Mouse (Mus musculus) frontal cortex, adult (tissue): ENCODE measurements at regions not wholly inside any gene's neighbourhood (a gene's known extent, or its start where the extent isn't known, plus 50 kb on each side); places are given as distances from the start of the nearest gene placed in this dataset.

ENCODE experiments used
- ATAC-seq: cut with Nextera tagmentation; 2 replicates; pipeline ENCODE4 v1.9.2; 2017; ENCODE audit warnings: mild to moderate bottlenecking, moderate library complexity, mixed read lengths; ENCODE audit not compliant: low TSS enrichment

GRCm38 (mm10) chr19:56177231-56177745, 109.6 kb upstream of the Habp2 start:
- no peak for ATAC-seq

GRCm38 (mm10) chr19:56185756-56186155, 101.2 kb upstream of the Habp2 start:
- ATAC-seq = no peak

- no peak for ATAC-seq
These were observed 97.8 kb upstream of the Habp2 start for GRCm38 (mm10) chr19:56189185-56189584.

GRCm38 (mm10) chr19:56190222-56190621, 96.7 kb upstream of the Habp2 start:
- no peak for ATAC-seq

- ATAC-seq = no peak
These were observed 88.3 kb upstream of the Habp2 start for GRCm38 (mm10) chr19:56198474-56199236.

- ATAC-seq = no peak
These were observed 87.4 kb upstream of the Habp2 start for GRCm38 (mm10) chr19:56199401-56200150.

GRCm38 (mm10) chr19:56201007-56201682, 85.8 kb upstream of the Habp2 start:
- no peak for ATAC-seq

GRCm38 (mm10) chr19:56201738-56202480, 85.0 kb upstream of the Habp2 start:
- no peak; the same call in 1 of the 2 replicates for ATAC-seq

GRCm38 (mm10) chr19:56202481-56203130, 84.3 kb upstream of the Habp2 start:
- ATAC-seq = no peak

- ATAC-seq = no peak
These were observed 68.4 kb upstream of the Habp2 start for GRCm38 (mm10) chr19:56218536-56218935.

GRCm38 (mm10) chr19:56220724-56221407, 66.1 kb upstream of the Habp2 start:
- ATAC-seq = no peak; the same call in 1 of the 2 replicates

GRCm38 (mm10) chr19:56222496-56222895, 64.4 kb upstream of the Habp2 start:
- no peak for ATAC-seq

- no peak for ATAC-seq
These were observed 61.9 kb upstream of the Habp2 start for GRCm38 (mm10) chr19:56225039-56225438.

- no peak for ATAC-seq
These were observed 61.4 kb upstream of the Habp2 start for GRCm38 (mm10) chr19:56225518-56225917.

GRCm38 (mm10) chr19:56228586-56228985, 58.4 kb upstream of the Habp2 start:
- no peak for ATAC-seq

- no peak for ATAC-seq
These were observed 55.5 kb upstream of the Habp2 start for GRCm38 (mm10) chr19:56231430-56231829.

- ATAC-seq = no peak
These were observed 55.1 kb upstream of the Habp2 start for GRCm38 (mm10) chr19:56231849-56232248.

- ATAC-seq = no peak
These were observed 54.7 kb upstream of the Habp2 start for GRCm38 (mm10) chr19:56232269-56232668.

GRCm38 (mm10) chr19:56232950-56233349, 54.0 kb upstream of the Habp2 start:
- no peak for ATAC-seq

GRCm38 (mm10) chr19:56235040-56235439, 51.9 kb upstream of the Habp2 start:
- ATAC-seq = no peak
